Mouse (Mus musculus) neutrophil, adult 59 days (primary cell): ENCODE data around the gene Znrf2. TPM values are rescaled to one million over a fixed set of nuclear protein-coding genes. Genes with fewer than 3 reads are reported as not detected.

Experiments
- total RNA-seq, 2 experiments: library from RNA; stranded (reverse); gene quantifications; 1 replicate in 1 of 2; 2 replicates in 1 of 2; pipeline ENCODE4 v1.2.4; 2023

Znrf2 gene
- total RNA-seq: 10 to 100 TPM; 29.4 to 36.7 TPM

DNA sequence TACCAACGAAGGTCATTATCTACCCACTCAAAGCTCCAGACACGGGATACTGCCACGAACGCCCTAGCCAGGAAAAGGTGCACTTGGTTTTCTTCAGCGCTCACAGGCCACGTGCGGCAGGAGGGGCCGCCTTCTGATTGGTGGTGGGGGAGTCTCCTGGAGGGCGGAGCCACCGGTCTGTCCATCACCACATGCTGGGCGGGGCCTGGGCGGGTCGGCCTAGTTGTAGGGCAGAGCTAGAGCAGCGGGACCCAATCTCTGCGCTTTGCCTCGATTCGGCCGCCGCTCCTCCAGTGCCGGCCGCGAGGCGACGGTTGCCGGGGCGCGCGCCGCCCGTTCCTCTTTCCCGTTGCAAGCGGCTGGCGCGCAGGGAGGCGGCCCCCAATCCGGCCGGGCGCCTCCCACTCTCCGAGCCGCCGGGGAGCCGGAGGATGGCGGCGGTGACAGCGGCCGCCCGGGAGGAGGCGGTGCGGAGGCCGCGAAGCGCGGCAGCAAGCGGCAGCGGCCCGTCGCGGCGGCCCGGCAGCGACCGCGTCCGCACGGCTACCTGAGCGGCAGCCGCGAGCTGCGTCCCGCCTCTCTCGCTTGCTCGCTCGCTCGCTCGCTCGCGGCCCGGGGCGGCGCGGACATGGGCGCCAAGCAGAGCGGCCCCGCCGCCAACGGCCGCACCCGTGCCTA, at the start of gene Znrf2:
Gene Znrf2 (plus strand): TSS at position 529 of the 678 bp plus-strand sequence.

Other genes with a start within 250 kb of the Znrf2 start
- gene Plekha8, start 221.8 kb upstream of the Znrf2 start, total RNA-seq: 1 to 10 TPM; 4.0 to 4.5 TPM
- gene Fkbp14, start 219.6 kb upstream of the Znrf2 start, total RNA-seq: under 1 TPM; 0.22 to 0.44 TPM
- gene Mturn, start 135.3 kb upstream of the Znrf2 start, total RNA-seq: 1 to 10 TPM; 3.2 to 4.2 TPM
- gene Nod1, start 155.7 kb downstream of the Znrf2 start, total RNA-seq: 10 to 100 TPM; 33.2 to 39.1 TPM
- gene Ggct, start 176.0 kb downstream of the Znrf2 start, total RNA-seq: 1 to 10 TPM; 2.6 to 3.8 TPM
- 10 to 100 TPM; 45.2 to 49.3 TPM for gene Gars, start 221.1 kb downstream of the Znrf2 start, total RNA-seq